10 mouse cellular contexts compared by ENCODE assay signal in the genomic region with DNA sequence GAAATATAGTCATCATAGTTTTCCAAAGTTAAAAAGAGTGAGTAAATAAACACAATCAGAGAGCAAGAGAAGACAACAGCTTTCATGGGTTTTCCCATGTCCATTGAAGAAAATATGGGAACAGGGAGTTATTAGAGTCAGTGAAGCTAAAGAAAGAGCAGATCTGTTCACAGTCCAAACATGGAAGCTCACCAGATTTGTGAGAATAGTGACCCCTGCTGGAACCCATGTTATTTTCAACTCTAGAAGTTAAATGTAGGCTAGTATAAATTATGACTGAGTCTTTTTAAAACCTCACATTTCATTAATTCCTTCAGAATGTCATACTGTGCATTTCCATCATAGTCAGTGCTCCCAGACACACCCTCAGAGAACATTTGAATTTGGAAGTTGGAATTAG. TPM values are rescaled to one million over a fixed set of nuclear protein-coding genes. Genes with fewer than 3 reads are reported as not detected.
DNase-seq lines count a peak whose midpoint lies in the region; ATAC-seq and TF ChIP-seq lines count a peak whose summit lies in the region.
"Had no signal": no experiment of that assay in that cellular context is flagged by ENCODE, and none has a peak within 500 bp of the region (broad histone marks: within the 10 kb centered on the region; RNA-seq: fewer than 3 reads in every experiment).

No protein-coding gene starts in this region.

- 0 out of 2 replicates have a peak, but pooled peaks have one; percentile 37 for TF ChIP-seq CTCF in lung, embryonic 14.5 days (IDR thresholded peaks at IDR 0.05; ENCODE audit: low read depth)

- no peak overlapping the region for H3K4me2 ChIP-seq in lung, embryonic 14.5 days
- H3K4me2 ChIP-seq: limb, embryonic 12.5 days had no signal

- no peaks in the 10 kb centered on the region for H3K27me3 ChIP-seq in lung, embryonic 14.5 days (ENCODE audit: insufficient read depth, low read length)
- H3K27me3 ChIP-seq: limb, embryonic 12.5 days had no signal

- no peak for ATAC-seq in lung, embryonic 14.5 days (ENCODE audit: insufficient read depth)

- no peak overlapping the region for H3K9ac ChIP-seq in lung, embryonic 14.5 days
- H3K9ac ChIP-seq: limb, embryonic 12.5 days had no signal

- peak; percentile 56 for DNase-seq in gastrocnemius, adult 18-20 months (ENCODE audit: low spot score)
- DNase-seq in gastrocnemius, postnatal 25 days = no peak
- DNase-seq in lung, embryonic 14.5 days = peak; percentile 75
- DNase-seq in lung, postnatal 10 days = no peak
- peak; percentile 37 for DNase-seq in adipocyte (ENCODE audit: low spot score)
- peak; percentile 23 for DNase-seq in naive thymus-derived CD4-positive, alpha-beta T cell, adult 2 months (ENCODE audit: low read depth)
- DNase-seq in urinary bladder, postnatal 4 days (ENCODE audit: low spot score in 2 of 2) = no peak
- no peak for DNase-seq in Muller cell, postnatal 12 days (ENCODE audit: inconsistent ontology term)

- H3K4me1 ChIP-seq in lung, embryonic 14.5 days (ENCODE audit: insufficient read depth) = no peaks in the 10 kb centered on the region
- H3K4me1 ChIP-seq: limb, embryonic 12.5 days had no signal

- no peaks in the 10 kb centered on the region for H3K36me3 ChIP-seq in lung, embryonic 14.5 days (ENCODE audit: insufficient read depth)
- H3K36me3 ChIP-seq: limb, embryonic 12.5 days had no signal

- H3K27ac ChIP-seq in lung, embryonic 14.5 days (ENCODE audit: low read depth) = no peak overlapping the region
- H3K27ac ChIP-seq: limb, embryonic 12.5 days had no signal

- no peaks in the 10 kb centered on the region for H3K9me3 ChIP-seq in lung, embryonic 14.5 days (ENCODE audit: low read depth, low read length)
- H3K9me3 ChIP-seq: limb, embryonic 12.5 days had no signal

- H3K4me3 ChIP-seq in lung, embryonic 14.5 days (ENCODE audit: low read depth, low read length) = no peak overlapping the region
- H3K4me3 ChIP-seq: limb, embryonic 12.5 days had no signal

RNA-seq across cellular contexts. Expression of a gene that starts 12.6 kb away (rescaled TPM):
- total RNA-seq in gastrocnemius, adult 18-20 months (2021) = 1 to 10 TPM in 1 of 2 experiments, under 1 TPM in 1; 0.55 to 1.4 TPM
- 1 to 10 TPM; 1.0 to 2.1 TPM for total RNA-seq in gastrocnemius, postnatal 25 days (2021)
- 2.4 and 3.5 TPM in 2 replicates for polyA plus RNA-seq in lung, embryonic 14.5 days (2014; fragmentation: Nextera tagmentation; extraction: Ambion mirVana)

RNA-seq across cellular contexts. Expression of a gene that starts 28.9 kb away (rescaled TPM):
- 10 to 100 TPM; 41.3 to 43.2 TPM for total RNA-seq in gastrocnemius, adult 18-20 months (2021)
- total RNA-seq in gastrocnemius, postnatal 25 days (2021) = 10 to 100 TPM; 29.6 to 38.9 TPM
- 0.18 TPM in 1 of 2 replicates, not detected in the other for polyA plus RNA-seq in lung, embryonic 14.5 days (2014; fragmentation: Nextera tagmentation; extraction: Ambion mirVana)
- total RNA-seq: neutrophil, adult 5-6 weeks had no signal

Comparison
In these comparisons a context has a peak if more than half of its experiments do, and no peak if none do; other contexts are left out.
1. DNase-seq: peak in gastrocnemius, adult 18-20 months (single experiment), lung, embryonic 14.5 days (single experiment), adipocyte (single experiment) and naive thymus-derived CD4-positive, alpha-beta T cell, adult 2 months (single experiment); none in gastrocnemius, postnatal 25 days (single experiment), lung, postnatal 10 days (single experiment), urinary bladder, postnatal 4 days (0 of 2) and Muller cell, postnatal 12 days (single experiment).